Comparison of ENCODE assay signal across 9 mouse cellular contexts in genomic region chr6:120109173-120109572, GRCm38 (mm10). TPM values are rescaled to one million over a fixed set of nuclear protein-coding genes. Genes with fewer than 3 reads are reported as not detected.
DNase-seq lines count a peak whose midpoint lies in the region; ATAC-seq lines count a peak whose summit lies in the region.
"Had no signal": no experiment of that assay in that cellular context is flagged by ENCODE, and none has a peak within 500 bp of the region (broad histone marks: within the 10 kb centered on the region; RNA-seq: fewer than 3 reads in every experiment).

No protein-coding gene starts in this region.

- intact Hi-C loops in heart, postnatal 25 days (cut with DNase I), result no loop called here
- intact Hi-C loops in left cerebral cortex, postnatal 4 days (cut with DNase I), result no loop called here

- peak; percentile 28 for DNase-seq in cerebellum, adult 11-12 months
- no peak for DNase-seq in cerebellum, adult 8-10 months
- DNase-seq in adrenal gland, adult (ENCODE audit: inconsistent age in 2 of 2, low spot score in 1 of 2), result peak; percentile 70 to 85
- DNase-seq in frontal cortex, postnatal 10 days (ENCODE audit: low spot score in 2 of 2), result peak; percentile 62 to 76
- DNase-seq in heart, postnatal 25 days (ENCODE audit: low spot score), result peak; percentile 81
- peak; percentile 18 for DNase-seq in left cerebral cortex, postnatal 4 days
- peak; percentile 68 for DNase-seq in right cerebral cortex, postnatal 14 days

- ATAC-seq in megakaryocyte, adult 5-6 weeks (ENCODE audit: poor library complexity, severe bottlenecking), result no peak

RNA-seq across cellular contexts. Expression of gene Ninj2, which starts 16.0 kb away (rescaled TPM):
- not detected for total RNA-seq in heart, postnatal 25 days (2021)
- not detected for total RNA-seq in left cerebral cortex, postnatal 4 days (2021)
- not detected in 2 replicates for total RNA-seq in megakaryocyte, adult 5-6 weeks (2015)
- total RNA-seq in megakaryocyte, adult 5-6 weeks (2017), result not detected in 2 replicates
- total RNA-seq: common myeloid progenitor, adult 5-6 weeks had no signal
